Mouse (Mus musculus): ENCODE data around the gene Ppp1r9a. TPM values are rescaled to one million over a fixed set of nuclear protein-coding genes. Genes with fewer than 3 reads are reported as not detected.

The Ppp1r9a gene
- total and polyA plus RNA-seq, 3 experiments = 0.03 TPM; not detected in 2

DNA sequence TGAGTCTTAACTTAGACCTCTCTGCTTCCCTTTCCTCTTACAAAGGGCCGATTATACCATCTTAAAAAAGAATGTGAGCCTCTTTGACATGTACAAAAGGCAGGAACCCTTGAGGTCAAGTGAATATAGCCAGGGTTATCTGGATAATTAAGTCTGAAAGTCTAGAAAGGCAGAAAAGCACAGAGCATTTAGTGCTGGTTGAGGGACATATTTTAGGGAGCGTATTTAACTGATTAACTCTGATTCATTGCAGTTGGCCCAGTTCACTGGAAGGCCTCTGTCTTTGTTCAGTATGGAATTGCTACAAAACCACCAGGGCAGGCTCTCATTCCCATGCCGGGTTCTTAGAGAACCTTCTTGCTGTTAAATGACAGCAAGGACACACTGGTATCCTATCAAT lies 36.2 kb downstream of the Ppp1r9a start:
- DNase-seq (ENCODE audit: low read depth, low spot score) = no peak
- Histone ChIP-seq H3K4me1 (ENCODE audit: control insufficient read depth in 1 of 2, insufficient read depth in 2 of 2, low read length in 2 of 2) (no peaks in the 10 kb centered on the region), H3K27ac (ENCODE audit: control insufficient read depth, low read depth, low read length) (no peak overlapping the region), H3K27me3 (ENCODE audit: control insufficient read depth in 1 of 2, insufficient read depth in 2 of 2, low read length in 2 of 2) (peaks cover 9% of the 10 kb centered on the region in 2 experiments), H3K9me3 (replicated peaks; ENCODE audit: insufficient read depth, low read length) (no peaks in the 10 kb centered on the region), H3K79me2 (ENCODE audit: control insufficient read depth, insufficient read depth, low read length, poor library complexity) (no peaks in the 10 kb centered on the region), H3K9ac (ENCODE audit: control insufficient read depth, low read depth, low read length, poor library complexity, severe bottlenecking) (no peak overlapping the region), H3K4me3 (ENCODE audit: control insufficient read depth in 1 of 2, insufficient read depth in 1 of 2, low read depth in 2 of 2, low read length in 2 of 2) (no peak overlapping the region), H3K36me3 (ENCODE audit: control insufficient read depth in 1 of 2, insufficient read depth in 2 of 2, low read length in 2 of 2) (no peaks in the 10 kb centered on the region)
- TF ChIP-seq MYC (IDR thresholded peaks at IDR 0.05; ENCODE audit: low read depth, low read length) = no peak
- TF ChIP-seq USF1 (IDR thresholded peaks at IDR 0.05; ENCODE audit: low read depth, low read length) = no peak
- TF ChIP-seq CHD1 (IDR thresholded peaks at IDR 0.05; ENCODE audit: low read depth, low read length) = no peak
- no peak for TF ChIP-seq POLR2A (IDR thresholded peaks at IDR 0.05; ENCODE audit: control insufficient read depth in 1 of 2, insufficient read depth in 1 of 2, low read depth in 1 of 2, low read length in 2 of 2, poor library complexity in 1 of 2)
- TF ChIP-seq GABPA (IDR thresholded peaks at IDR 0.05; ENCODE audit: low read depth, low read length) = no peak
- TF ChIP-seq BHLHE40 (IDR thresholded peaks at IDR 0.05; ENCODE audit: borderline replicate concordance, low read depth, low read length) = no peak
- no peak for TF ChIP-seq UBTF (IDR thresholded peaks at IDR 0.05; ENCODE audit: borderline replicate concordance, insufficient read depth, low read depth, low read length)
- no peak for TF ChIP-seq NELFE (IDR thresholded peaks at IDR 0.05; ENCODE audit: low read depth, low read length)
- no peak for TF ChIP-seq TBP (IDR thresholded peaks at IDR 0.05; ENCODE audit: low read depth, low read length)
- no peak for TF ChIP-seq SMC3 (IDR thresholded peaks at IDR 0.05; ENCODE audit: low read depth, low read length)
- no peak for TF ChIP-seq ZMIZ1 (IDR thresholded peaks at IDR 0.05; ENCODE audit: low read depth, low read length)
- no peak for TF ChIP-seq NRF1 (IDR thresholded peaks at IDR 0.05; ENCODE audit: insufficient read depth, low read depth, low read length, poor library complexity, severe bottlenecking)
- no peak for TF ChIP-seq HCFC1 (IDR thresholded peaks at IDR 0.05; ENCODE audit: low read depth, low read length)
- no peak for TF ChIP-seq JUND (IDR thresholded peaks at IDR 0.05; ENCODE audit: low read depth, low read length)
- TF ChIP-seq POLR2AphosphoS5 (IDR thresholded peaks at IDR 0.05; ENCODE audit: borderline replicate concordance, low read depth, low read length) = no peak
- TF ChIP-seq MAFK (IDR thresholded peaks at IDR 0.05; ENCODE audit: borderline replicate concordance, low read depth, low read length) = no peak
- TF ChIP-seq ETS1 (IDR thresholded peaks at IDR 0.05; ENCODE audit: low read depth, low read length) = no peak
- TF ChIP-seq USF2 (IDR thresholded peaks at IDR 0.05; ENCODE audit: borderline replicate concordance in 1 of 2, insufficient read depth in 1 of 2, low read depth in 1 of 2, low read length in 2 of 2) = no peak

DNA sequence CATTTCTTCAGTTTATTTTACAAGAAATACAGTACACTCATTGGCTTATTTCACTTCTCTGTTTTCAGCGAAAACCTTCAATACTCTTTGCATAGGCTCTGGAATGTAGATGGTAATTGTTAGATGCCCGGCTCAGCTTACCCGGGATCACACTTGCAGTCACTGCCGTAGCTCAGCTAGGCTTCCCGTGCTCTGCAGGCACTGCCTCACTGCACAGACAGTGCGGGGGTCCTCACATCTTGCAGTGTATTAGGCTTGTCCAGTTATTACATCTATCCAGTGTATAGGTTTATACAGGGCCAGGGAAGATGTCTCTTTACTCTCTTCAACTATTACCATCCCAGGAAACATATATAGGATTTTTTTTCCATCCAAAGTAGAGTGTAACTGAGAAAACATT lies 37.4 kb downstream of the Ppp1r9a start:
- Histone ChIP-seq H3K36me3 (ENCODE audit: control insufficient read depth in 1 of 2, insufficient read depth in 2 of 2, low read length in 2 of 2) (no peaks in the 10 kb centered on the region), H3K4me1 (ENCODE audit: control insufficient read depth in 1 of 2, insufficient read depth in 2 of 2, low read length in 2 of 2) (no peaks in the 10 kb centered on the region), H3K9ac (ENCODE audit: control insufficient read depth, low read depth, low read length, poor library complexity, severe bottlenecking) (no peak overlapping the region), H3K27ac (ENCODE audit: control insufficient read depth, low read depth, low read length) (no peak overlapping the region), H3K4me3 (ENCODE audit: control insufficient read depth in 1 of 2, insufficient read depth in 1 of 2, low read depth in 2 of 2, low read length in 2 of 2) (no peak overlapping the region), H3K9me3 (replicated peaks; ENCODE audit: insufficient read depth, low read length) (no peaks in the 10 kb centered on the region), H3K79me2 (ENCODE audit: control insufficient read depth, insufficient read depth, low read length, poor library complexity) (no peaks in the 10 kb centered on the region), H3K27me3 (ENCODE audit: control insufficient read depth in 1 of 2, insufficient read depth in 2 of 2, low read length in 2 of 2) (peaks cover 6 to 9% of the 10 kb centered on the region in 2 experiments)
- TF ChIP-seq TAL1 (IDR thresholded peaks at IDR 0.05; ENCODE audit: low read length) = no peak
- TF ChIP-seq MAX (IDR thresholded peaks at IDR 0.05; ENCODE audit: low read length) = no peak
- no peak for TF ChIP-seq MAFK (IDR thresholded peaks at IDR 0.05; ENCODE audit: borderline replicate concordance, low read depth, low read length)
- DNase-seq (ENCODE audit: low read depth, low spot score) = no peak
